Mouse (Mus musculus) cerebellum, postnatal 25 days (tissue): ENCODE measurements around the gene Podn.
"Not testable (repeated sequence)": the region's sequence is repeated elsewhere in the genome, so short reads cannot be mapped to it uniquely, and the experiment has no call there.

Source experiments
- DNase-seq, 2 experiments: peaks; one replicate each; pipeline ENCODE4 v3.0.0; 2021; ENCODE audit warnings: mixed read lengths in 2 of 2

Podn gene

DNA sequence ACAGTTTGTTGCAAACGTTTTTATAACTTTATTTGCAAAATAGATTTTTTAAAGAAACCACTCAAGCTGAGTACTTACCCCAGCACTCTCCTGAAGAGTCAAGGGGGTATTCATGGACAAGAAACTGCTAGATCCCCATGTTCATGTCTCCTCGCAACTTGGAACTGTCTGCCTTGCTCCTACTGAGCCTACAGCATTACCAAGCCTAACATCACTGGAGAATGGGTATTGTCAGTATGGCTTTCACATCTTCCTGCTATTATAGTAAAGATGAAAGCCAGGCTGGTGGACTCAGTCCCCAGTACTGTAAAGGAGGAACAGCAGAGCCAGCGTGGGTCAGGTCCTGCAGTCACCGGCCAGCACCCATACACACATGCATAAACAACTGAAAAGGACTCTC lies at the start of gene Podn:
Gene Podn (minus strand): TSS at position 101 of the 400 bp plus-strand sequence.
- DNase-seq, result no peak

DNA sequence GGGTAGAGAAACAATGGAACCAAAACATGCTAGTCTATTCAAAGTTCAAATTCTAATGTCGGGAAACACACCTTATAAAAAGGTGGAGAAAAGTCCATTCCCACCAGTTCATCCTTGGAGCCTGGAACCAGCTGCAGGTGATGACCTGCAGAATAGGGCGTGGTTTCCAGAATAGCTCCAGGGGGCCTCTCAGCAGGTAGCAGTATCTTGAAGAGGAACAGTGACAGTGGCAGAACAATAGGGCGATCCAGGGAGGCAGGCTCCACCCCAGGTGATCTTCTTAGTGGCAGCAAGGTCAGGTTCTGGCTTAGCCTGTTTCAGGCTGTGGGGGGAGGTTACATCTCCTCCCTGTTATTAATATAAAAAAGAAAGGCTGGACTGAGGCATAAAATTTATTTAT lies 49.3 kb upstream of the Podn start:
- not testable (repeated sequence) for DNase-seq

DNA sequence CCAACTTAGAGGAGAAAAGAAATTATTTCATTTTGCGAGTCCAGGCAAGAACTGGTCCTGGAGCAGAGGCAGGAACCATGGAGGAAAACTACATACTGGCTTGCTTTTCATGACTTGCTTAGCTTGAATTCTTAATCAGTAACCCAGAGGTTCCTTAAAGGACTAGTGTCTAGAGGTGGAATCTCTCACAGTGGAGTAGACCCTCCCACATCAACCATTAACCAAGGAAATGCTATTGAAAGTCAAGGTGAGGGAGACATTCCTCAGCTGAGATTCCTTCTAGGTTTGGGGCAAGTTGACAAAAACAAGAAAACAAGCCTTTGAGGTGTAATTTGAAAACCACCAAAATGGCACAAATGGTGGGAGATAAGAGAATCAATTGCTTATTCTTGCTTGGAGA lies 48.6 kb upstream of the Podn start, which contains the start of gene Scp2:
Gene Scp2 (minus strand): TSS at position 119 of the 400 bp plus-strand sequence.
- DNase-seq, result no peak

DNA sequence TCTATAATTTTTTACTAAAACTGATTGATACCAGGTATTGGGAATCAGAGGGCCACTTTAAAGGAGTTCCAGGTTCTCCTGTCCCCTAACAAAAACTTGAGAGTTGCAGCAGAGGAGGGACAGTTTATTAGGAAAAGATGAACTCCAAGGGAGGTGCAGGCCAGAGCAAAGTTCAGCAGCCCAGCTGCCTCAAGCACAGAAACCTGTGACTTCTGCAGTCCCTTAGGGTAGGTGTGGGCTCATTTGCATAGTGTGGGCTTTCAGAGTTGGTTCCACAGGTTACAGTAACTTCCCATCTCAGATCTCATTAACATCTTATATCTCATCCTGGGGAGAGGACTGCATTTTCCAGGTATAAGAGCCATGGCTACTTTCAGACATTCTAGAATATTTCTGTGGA lies 47.5 kb upstream of the Podn start:
- no peak for DNase-seq

DNA sequence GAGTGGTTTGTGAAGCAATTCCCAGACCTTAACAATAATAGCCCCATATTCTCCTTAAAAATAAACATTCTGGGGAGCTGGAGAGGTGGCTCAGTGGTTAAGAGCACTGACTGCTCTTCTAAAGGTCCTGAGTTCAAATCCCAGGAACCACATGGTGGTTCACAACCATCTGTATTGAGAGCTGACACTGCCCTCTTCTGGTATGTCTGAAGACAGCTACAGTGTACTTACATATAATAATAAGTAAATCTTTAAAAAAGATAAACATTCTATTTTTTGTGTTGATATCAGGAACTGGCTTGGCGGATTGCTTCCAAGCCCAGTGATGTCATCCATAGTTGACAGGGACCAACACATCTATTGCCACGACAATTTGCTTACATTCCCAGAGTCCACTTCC lies 46.9 kb upstream of the Podn start:
- DNase-seq, result not testable (repeated sequence)

DNA sequence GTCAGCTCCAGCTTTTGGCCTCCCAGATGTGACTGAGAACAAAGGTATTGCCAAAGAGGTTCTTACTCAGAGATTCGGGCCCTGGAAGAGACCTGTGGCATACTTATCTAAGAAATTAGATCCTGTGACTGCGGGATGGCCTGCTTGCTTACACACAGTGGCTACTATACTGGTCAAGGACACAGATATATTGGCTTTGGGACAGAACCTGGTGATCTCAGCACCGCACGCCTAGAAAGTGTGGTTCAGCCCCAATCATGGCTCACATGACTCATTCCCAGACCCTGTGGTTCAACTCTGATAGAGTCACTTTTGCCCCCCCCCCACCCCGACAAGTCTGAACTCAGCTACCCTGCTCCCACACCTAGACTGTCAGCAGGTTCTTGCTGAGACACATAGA lies 40.7 kb upstream of the Podn start:
- DNase-seq, result no peak

DNA sequence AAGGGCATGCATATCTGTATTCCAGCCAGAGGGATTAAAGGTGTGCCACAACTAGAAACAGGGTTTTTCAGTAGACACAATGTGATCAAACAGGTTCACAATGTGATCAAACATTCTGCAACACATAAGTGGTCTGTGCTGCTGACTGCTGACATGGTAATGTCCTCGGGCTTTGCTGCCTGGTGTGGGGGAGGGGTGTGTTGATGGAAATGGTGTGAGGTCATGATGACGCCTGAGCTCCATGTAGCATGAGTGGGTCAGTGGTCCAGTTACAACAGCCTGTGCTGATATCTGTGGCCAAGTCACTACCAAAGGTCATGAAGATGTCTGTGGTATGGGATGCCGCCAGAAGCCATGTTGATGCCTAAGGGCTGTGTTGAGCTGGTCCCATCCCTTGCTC lies 34.2 kb upstream of the Podn start:
- DNase-seq, result no peak

DNA sequence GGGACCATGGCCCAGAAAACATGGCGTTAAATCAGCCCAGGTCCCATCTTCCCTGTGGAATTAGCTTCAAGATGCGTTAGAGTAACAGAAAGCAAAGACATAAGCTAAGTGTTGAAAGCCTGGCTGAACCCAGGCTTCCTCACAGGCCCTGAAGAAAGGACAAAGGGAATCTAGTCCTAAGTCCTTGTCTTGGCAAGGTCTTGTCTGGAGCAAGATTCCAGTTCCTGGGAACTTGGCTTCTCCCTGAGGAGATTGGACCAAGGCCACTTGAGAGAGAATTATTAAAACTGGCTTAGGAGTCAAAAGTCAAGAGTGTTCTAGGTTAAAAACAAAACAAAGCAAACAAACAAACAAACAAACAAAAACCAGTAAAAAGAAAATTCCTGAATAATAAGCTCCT lies 32.1 kb upstream of the Podn start:
- no peak for DNase-seq

DNA sequence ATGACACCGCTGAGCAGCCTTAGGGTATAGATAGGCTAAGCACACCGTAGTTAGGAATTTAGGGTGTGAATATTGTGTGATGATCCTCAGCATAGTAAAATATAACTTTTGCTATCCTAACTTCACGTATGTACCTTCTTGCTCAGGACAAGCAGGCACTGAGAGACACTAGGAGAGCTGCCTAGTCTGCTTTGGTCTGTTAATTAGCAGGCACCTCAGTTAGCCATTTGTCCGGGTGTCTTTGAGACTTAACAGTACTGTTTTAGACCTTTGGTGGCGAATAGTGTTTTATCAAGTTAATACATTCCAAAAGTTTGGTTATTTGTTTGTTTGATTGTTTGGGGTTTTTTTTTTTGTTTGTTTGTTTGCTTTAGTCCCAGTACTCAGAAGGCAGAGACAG lies 31.3 kb upstream of the Podn start:
- no peak for DNase-seq

DNA sequence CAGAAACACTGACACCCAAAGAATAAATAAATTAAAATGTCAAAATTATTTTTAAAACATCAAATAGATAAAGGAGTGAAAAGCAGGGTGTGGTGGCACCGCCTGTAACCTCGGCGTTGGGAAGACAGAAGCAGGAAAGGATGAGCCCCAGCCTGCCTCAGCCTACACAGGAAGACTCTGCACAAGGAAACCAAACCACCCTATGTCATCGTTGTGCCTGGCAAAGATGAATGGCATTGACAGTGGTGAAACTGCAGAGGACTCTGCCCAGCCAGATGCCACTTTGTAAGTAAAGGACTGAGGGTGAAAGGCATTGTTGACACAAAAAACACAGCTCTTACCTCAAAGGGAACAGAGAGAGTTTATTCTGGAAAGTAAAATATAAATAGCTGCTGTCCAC lies 30.0 kb upstream of the Podn start:
- no peak for DNase-seq

DNA sequence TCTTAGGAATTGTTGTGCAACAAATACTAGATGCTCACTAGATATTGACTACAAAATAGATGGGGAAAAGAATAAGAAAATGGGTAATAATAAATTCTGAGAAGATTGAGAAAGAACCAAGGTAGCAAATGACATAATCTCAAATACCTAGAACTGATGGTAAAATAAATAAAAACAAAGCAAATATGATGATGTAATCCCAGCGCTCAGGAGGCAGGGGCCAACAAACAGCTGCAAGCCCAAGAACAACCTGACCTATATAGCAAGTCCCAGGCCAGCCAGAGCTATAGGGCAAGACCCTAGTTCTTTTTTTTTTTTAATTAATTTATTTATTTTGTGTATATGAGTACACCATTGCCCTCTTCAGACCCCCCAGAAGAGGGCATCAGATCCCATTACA lies 27.9 kb upstream of the Podn start:
- DNase-seq, result no peak

DNA sequence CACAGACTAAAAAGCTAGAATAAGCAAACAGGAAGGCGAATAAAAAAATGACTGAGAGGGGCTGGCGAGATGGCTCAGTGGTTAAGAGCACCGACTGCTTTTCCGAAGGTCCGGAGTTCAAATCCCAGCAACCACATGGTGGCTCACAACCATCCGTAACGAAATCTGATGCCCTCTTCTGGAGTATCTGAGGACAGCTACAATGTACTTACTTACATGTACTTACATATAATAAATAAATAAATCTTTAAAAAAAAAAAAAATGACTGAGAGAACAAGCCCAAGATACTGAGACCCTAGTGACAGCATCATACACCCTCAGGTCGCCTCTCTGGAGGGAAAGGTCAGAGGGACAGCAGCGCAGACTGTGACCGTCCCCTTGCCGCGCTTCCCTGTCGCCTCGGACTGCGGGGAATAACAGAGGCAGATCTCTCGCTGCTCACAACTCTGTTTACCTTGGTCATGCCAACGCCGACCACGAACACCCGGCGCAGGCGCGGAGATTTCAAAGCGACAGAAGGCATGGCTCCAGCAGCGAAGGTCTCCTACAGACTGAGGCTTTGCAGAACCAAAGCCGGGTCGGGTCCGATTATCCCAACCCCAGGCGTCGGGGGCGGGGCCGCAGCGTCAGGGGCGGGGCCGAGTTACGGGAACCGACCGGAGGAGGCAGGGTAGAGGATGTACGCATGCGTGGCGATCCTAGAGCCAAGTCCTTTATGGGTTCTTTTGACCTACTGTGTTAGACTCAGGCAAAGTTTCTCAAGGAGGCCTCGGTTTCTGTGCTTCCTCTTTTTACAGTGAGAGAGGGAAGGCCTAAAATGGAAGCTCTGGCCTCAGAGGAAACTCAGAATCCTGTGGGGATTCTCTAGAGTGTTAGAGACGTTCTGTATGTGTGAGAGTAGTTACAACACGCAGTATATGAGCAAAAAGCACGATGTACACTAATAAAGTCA lies 22.0 kb upstream of the Podn start:
- peak; percentile 97 to 98 for DNase-seq

DNA sequence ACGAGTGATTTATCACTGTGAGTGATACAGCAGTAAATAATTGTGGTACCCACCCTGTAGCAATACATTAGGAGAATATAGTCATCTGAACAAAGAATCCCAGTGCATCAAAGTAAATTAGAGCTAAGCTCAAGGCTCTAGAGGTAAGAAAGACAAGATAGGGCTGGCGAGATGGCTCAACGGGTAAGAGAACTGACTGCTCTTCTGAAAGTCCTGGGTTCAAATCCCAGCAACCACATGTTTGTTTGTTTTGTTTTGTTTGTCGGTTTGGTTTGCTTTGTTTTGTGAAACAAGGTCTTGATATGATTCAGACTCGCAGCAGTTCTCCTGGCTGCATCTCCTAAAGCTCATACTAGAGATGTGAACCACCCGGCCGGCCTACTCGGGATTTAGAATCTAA lies 21.2 kb upstream of the Podn start:
- DNase-seq, result peak; percentile 20 to 23

DNA sequence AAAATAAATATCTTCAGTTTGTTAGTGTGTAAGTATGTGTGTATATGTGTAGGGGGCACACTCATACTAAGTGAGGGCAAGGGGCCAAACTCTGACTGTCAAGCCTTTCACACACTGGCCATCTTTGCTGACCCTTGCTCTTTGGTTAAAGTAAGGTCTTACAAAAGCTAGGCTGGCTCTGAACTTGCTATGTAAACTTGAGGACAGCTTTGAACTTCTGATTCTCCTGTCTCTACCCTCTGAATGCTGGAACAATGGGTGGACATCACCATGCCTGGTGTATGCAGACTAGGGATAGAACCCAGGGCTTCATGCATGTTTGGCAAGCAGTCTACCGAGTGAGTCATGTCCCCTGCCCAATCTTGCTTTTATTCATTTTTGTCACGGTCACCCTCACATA lies 20.2 kb upstream of the Podn start:
- no peak for DNase-seq

DNA sequence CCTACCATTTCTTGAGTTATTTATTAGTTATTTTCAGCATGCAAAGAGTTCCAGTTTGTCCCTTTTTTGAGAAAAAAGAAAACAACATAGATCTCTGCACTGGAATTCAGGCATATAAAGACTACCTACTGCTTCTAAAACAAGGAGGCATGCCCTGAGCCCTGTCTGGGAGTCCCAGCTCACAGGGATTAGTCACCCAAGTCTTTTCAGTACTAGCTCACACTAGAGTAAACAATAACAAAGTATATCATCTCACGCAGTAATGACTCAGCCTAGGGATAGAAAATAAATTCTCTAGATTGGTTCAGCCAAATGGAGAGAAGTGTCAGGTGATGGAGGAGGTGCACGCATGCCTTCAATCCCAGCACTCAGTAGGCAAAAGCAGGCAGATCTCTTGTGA lies 14.5 kb upstream of the Podn start:
- DNase-seq, result no peak

DNA sequence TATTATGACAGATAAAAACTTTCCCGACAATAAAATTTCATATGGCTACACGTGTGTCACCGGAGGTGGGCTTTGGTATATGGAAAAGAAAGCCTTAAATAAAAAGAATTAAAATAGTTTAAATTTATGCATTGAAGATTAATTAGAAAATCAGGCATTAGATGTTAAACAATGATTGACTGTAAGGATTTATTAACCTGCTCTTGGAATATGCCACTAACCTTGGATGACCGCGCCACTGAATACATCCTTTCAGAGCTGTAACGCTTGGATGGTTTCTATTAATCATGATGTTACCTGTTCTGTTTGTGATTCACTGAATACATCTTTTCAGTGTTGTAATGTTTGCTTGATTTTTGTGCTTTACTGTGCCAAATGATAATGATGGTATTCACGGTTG lies 13.5 kb upstream of the Podn start:
- DNase-seq, result no peak

DNA sequence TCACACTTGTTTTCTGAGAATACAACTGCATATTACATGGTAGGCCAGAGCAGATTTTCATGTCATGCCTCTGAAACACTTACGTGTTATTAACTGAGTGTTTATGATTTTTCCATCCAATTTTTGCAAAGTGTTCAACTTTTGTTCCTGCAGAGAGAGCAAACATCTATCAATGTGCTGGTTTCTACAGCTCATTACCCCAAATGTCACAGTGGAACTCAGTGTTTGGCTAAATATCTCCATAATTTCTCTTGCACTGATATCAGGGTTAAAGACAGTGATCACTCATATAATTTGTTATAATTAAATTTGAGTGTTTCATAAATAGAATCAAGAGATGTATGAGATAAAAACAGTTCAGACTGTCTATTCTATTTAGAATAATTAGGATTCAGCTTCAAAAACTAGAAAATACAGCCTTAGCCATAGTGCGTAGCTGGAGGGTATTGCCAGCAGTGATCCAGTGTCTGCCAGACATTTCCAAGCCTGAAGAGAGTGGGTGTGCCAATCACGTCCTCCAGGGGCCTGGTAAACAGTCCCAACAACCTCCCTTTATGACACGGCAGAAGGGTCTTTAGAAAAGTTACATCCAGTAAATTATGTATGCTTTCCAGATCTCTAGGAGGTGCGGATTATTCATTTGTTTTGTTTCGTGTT lies 3.4 kb downstream of the Podn start:
- DNase-seq, result no peak

DNA sequence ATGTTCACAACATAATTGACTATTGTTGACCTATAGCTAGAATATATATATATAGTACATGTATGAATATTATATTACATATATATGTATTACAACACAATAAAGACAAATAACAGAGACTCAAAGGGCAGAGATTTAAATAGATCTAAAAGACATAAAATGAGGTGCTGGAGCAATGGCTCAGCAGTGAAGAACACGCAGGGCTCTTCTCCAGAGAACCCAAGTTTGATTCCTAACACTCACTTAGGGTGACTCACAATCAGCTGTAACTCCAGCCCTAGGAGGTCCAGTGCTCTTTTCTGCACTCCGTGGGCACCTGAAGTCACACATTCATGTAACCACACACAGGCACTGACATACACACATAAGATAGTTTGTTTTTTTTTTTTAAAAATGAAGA lies 12.3 kb downstream of the Podn start:
- DNase-seq, result no peak

DNA sequence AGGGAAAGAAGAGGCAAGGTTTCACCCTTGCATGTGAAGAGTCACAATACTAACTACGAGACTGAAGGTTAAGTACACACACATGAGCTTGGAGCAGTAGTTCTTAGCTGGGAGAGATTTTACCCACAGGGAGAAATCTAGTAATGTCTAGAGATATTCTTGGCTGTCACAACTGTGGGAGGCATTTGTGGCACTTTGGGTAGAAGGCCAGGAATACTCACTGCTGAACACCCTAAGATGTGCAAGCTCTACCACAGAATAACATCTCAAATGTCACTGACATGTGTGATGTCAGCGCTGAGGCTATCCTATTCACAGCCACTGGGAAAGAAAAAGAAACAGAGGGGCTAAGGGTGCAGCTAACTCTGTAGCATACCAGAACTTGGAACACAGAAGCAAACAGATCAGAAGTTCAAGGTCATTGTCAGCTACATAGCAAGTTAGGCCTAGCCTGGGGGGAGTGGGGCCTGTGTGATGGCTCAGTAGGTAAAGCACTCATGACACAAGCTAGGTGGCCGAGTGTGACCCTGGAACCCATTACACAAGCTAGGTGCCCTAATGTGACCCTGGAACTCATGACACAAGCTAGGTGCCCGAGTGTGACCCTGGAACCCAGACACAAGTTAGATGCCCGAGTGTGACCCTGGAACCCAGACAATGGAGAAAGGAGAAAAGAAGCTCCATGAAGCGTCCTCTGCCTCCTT lies 13.1 kb downstream of the Podn start:
- DNase-seq, result no peak

DNA sequence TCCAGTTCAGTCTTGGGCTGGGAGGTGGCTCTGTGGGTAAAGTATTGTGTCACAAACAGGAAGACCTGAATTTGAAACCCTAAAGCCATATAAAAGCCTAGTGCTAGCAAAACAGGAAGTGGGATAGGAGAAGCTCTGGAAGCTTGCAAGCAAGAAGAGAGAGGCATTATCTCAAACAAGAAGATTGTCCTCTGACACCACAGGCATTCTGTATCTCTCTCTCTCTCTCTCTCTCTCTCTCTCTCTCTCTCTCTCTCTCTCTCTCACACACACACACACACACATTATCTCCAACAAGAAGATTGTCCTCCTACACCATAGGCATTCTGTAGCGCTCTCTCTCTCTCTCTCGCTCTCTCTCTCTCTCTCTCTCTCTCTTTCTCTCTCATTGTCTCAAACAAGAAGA lies 13.8 kb downstream of the Podn start:
- no peak for DNase-seq

DNA sequence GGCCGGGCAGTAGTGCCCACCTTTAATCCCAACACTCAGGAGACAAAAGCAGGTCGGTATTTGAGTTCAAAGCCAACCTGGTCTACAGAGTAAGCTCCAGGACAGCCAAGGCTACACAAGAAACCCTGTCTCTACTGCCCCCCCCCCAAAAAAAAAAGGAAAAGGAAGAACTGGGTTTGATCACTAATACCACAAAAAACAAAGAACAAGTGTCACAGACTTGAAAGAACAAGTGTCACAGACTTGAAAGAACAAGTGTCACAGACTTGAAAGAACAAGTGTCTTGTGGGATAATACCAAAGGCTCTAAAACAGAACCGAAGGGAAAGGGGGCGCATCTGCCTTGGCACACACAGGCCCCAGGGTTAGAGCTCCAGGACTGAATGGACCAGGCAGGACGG lies 15.4 kb downstream of the Podn start:
- DNase-seq, result no peak

DNA sequence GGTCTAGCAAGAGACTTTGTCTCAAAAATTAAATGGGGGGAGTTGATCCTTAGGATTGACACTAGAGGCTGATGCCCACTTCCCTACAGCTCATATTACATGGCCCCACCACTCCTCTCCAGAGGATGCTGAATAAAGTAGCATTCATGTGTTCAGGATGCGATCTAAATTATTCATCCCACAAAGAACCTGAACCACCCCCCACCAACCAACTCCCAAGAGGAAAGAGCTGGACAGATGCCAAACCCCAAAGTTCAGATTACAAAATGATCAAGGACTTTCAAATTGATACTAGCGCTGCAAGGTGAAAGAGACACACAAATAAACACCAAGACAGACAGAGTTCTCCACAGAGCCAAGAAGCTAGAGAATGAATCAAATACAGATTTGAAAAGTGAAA lies 16.5 kb downstream of the Podn start:
- no peak for DNase-seq

DNA sequence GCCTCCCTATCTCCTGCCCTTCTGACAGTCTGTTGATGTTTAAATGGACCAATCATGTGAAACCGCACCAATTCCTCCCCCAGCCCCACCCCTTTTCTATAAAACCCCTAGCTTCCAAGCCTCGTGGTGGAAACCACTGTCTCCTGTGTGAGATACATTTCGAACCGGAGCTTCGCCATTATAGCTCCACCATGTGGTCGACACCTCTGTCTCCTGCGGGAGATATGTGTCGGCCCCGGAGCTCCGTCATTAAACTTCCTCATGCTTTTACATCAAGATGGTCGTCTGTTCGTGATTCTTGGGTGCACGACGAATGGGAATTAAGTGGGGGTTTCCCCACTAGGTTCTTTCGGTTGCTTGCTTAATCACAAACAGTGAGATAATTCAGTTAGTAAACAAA lies 17.1 kb downstream of the Podn start:
- peak in 1 of 2 experiments; percentile 16 for DNase-seq
